Mouse (Mus musculus) limb, embryonic 14.5 days (tissue): ENCODE results near the gene Yod1. TPM values are rescaled to one million over a fixed set of nuclear protein-coding genes. Genes with fewer than 3 reads are reported as not detected.

Source experiments
- ATAC-seq: fragments of 200-750 bp; cut with Nextera tagmentation; 2 replicates; pipeline ENCODE4 v1.8.0; 2017; ENCODE audit warnings: low read depth, moderate number of reproducible peaks, moderate TSS enrichment; ENCODE audit not compliant: low FRiP score
- DNase-seq: peaks from one replicate; pipeline ENCODE4 v3.0.0-alpha.2; 2015; ENCODE audit warnings: low spot score
- H3K27ac ChIP-seq: fragments of 300-500 bp; sonication (generic); replicated peaks from 2 replicates; pipeline ENCODE4 v1.5.1; 2014; ENCODE audit warnings: low read depth, mild to moderate bottlenecking, low read length, moderate library complexity, mixed read lengths
- H3K27me3 ChIP-seq: fragments of 300-500 bp; sonication (generic); 2 replicates; pipeline ENCODE4 v1.6.1; 2014; ENCODE audit warnings: low read length, mixed read lengths; ENCODE audit not compliant: control insufficient read depth, insufficient read depth
- H3K36me3 ChIP-seq: fragments of 300-500 bp; sonication (generic); 2 replicates; pipeline ENCODE4 v1.6.1; 2014; ENCODE audit warnings: mild to moderate bottlenecking, low read length, moderate library complexity, mixed read lengths; ENCODE audit not compliant: control insufficient read depth, insufficient read depth
- H3K4me1 ChIP-seq: fragments of 300-500 bp; sonication (generic); 2 replicates; pipeline ENCODE4 v1.6.1; 2014; ENCODE audit warnings: antibody characterized with exemption, low read length, mixed read lengths; ENCODE audit not compliant: control insufficient read depth, insufficient read depth
- H3K4me2 ChIP-seq: fragments of 300-500 bp; sonication (generic); replicated peaks from 2 replicates; pipeline ENCODE4 v1.6.1; 2014; ENCODE audit warnings: low read depth, mild to moderate bottlenecking, low read length, moderate library complexity; ENCODE audit not compliant: severe bottlenecking
- H3K4me3 ChIP-seq: fragments of 300-500 bp; sonication (generic); replicated peaks from 2 replicates; pipeline ENCODE4 v1.5.1; 2014; ENCODE audit warnings: low read length
- H3K9ac ChIP-seq: fragments of 300-500 bp; sonication (generic); 2 replicates; pipeline ENCODE4 v1.6.1; 2014; ENCODE audit warnings: mild to moderate bottlenecking, low read depth, low read length, moderate library complexity; ENCODE audit not compliant: severe bottlenecking
- H3K9me3 ChIP-seq: fragments of 300-500 bp; sonication (generic); 2 replicates; pipeline ENCODE4 v1.6.1; 2016; ENCODE audit warnings: low read length; ENCODE audit not compliant: control insufficient read depth
- POLR2A ChIP-seq: fragments of 200-500 bp; IDR thresholded peaks from 2 replicates; pipeline ENCODE4 v1.8.0; 2012; ENCODE audit warnings: inconsistent platforms, mild to moderate bottlenecking, moderate library complexity, borderline replicate concordance; ENCODE audit not compliant: insufficient read depth, insufficient read length; ENCODE audit errors: extremely low read depth
- WGBS: fragments of 180-500 bp; shearing (Covaris S2); extraction: QIAGEN DNeasy Blood & Tissue Kit; methylation state at CpG from one replicate; pipeline ENCODE4 v1.1.7; 2014; 5-methylcytosine and 5-hydroxymethylcytosine counted together
- polyA plus RNA-seq, 2 experiments: library from polyadenylated mRNA; depleted of rRNA in 1 of 2; stranded (reverse) in 1 of 2; unstranded in 1 of 2; fragments of >200 nt; fragmentation: Nextera tagmentation in 1 of 2; extraction: Ambion mirVana in 1 of 2; gene quantifications; 2 replicates each; pipeline versions ENCODE4 v1.2.1 to v1.2.3; 2012 to 2014

The Yod1 gene
- polyA plus RNA-seq, 2 experiments: 2.9 to 7.2 TPM

- Histone ChIP-seq H3K36me3 (no peaks in the 10 kb centered on the region), H3K27ac (no peak overlapping the region), H3K4me1 (no peaks in the 10 kb centered on the region), H3K9ac (no peak overlapping the region), H3K4me3 (no peak overlapping the region), H3K27me3 (no peaks in the 10 kb centered on the region), H3K9me3 (no peaks in the 10 kb centered on the region), H3K4me2 (no peak overlapping the region)
- DNase-seq: no peak
- ATAC-seq: no peak
- TF ChIP-seq POLR2A: no peak
- WGBS: 89% methylated on average over 7 of the region's 7 CpGs
Measured at GRCm38 (mm10) chr1:130737916-130738315, 20.8 kb downstream of the Yod1 start.

GRCm38 (mm10) chr1:130738551-130739106, 21.5 kb downstream of the Yod1 start:
- Histone ChIP-seq H3K9me3 (no peaks in the 10 kb centered on the region), H3K4me1 (no peaks in the 10 kb centered on the region), H3K27ac (no peak overlapping the region), H3K27me3 (no peaks in the 10 kb centered on the region), H3K4me2 (no peak overlapping the region), H3K4me3 (no peak overlapping the region), H3K9ac (no peak overlapping the region), H3K36me3 (no peaks in the 10 kb centered on the region)
- TF ChIP-seq POLR2A: no peak
- ATAC-seq: no peak
- no peak for DNase-seq
- WGBS: 67% methylated on average over 3 of the region's 3 CpGs

DNA sequence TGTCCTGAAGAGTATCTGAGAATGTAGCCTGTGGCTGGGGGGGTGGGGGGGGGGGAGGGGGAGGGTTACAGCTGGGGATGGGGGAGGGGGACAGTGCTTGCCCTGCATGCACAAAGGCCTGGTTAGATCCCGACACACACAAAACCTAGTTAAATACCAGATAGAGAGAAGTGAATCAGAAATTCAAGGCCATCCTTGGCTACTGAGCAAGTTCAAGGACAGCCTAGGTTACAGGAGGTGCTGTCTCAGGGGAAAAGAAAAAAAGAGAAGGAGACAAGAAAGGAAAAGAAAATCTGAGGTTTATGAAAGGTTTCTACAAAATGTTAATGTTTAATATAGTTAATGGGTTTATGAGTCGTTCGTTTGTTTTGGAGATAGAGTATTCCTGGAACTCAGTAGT, 22.5 kb downstream of the Yod1 start:
- Histone ChIP-seq H3K4me3 (no peak overlapping the region), H3K9me3 (no peaks in the 10 kb centered on the region), H3K4me1 (no peaks in the 10 kb centered on the region), H3K36me3 (no peaks in the 10 kb centered on the region), H3K27me3 (no peaks in the 10 kb centered on the region), H3K4me2 (no peak overlapping the region), H3K27ac (no peak overlapping the region), H3K9ac (no peak overlapping the region)
- DNase-seq (no peak), ATAC-seq (no peak)
- TF ChIP-seq POLR2A: no peak
- WGBS: 84% methylated on average over 3 of the region's 3 CpGs

GRCm38 (mm10) chr1:130740227-130740648, 23.1 kb downstream of the Yod1 start:
- Histone ChIP-seq H3K4me2 (no peak overlapping the region), H3K27ac (no peak overlapping the region), H3K36me3 (no peaks in the 10 kb centered on the region), H3K9me3 (no peaks in the 10 kb centered on the region), H3K4me3 (no peak overlapping the region), H3K4me1 (no peaks in the 10 kb centered on the region), H3K9ac (no peak overlapping the region), H3K27me3 (no peaks in the 10 kb centered on the region)
- TF ChIP-seq POLR2A: no peak
- DNase-seq (no peak), ATAC-seq (no peak)
- WGBS: 54% methylated on average over 4 of the region's 4 CpGs

DNA sequence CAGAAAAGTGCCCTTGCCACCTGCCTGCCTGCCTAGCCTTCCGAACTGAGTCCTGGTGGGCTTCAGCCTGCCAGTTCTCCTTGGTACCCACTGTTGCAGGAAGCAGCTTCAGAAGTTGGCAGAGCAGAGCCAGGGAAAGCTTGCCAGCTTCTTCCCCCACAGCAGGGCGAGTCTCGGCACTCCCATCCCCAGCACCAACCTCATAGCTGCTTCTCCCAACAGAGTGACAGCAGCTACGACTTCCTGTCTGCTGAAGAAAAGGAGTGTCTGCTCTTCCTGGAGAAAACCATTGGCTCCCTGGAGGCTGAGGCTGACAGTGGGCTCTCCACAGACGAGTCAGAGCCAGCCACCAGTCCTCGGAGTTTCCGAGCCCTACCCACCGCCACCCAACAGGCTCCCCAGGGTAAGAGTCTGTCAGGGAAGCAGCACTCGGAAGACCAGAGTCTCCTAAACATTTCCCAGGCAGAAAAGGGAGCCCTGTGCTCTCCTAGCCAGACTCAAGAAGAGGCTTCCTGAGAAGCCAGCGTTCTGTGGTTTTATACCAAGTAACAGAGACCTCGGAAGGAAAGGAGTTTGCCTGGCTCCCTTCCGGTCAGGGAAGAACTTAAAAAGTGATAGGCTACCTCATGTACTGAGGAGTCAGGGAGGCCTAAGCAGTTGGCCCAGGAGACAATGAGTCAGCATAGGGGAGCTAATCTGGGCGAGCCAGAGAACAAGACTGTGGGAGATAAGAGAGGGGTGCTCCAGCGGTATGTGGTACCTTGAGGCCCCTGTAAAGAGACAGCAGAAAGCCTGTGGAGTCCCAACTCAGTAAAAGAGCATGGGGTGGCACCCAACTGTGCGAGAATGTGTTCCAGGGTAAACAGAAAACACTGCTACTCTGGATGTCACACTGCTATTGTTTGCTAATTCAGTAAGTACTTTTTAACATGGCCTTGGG, 23.9 kb downstream of the Yod1 start:
- ATAC-seq (no peak), DNase-seq (no peak)
- H3K4me1 ChIP-seq: no peaks in the 10 kb centered on the region
- H3K9ac ChIP-seq: no peak overlapping the region
- H3K27me3 ChIP-seq: no peaks in the 10 kb centered on the region
- no peak for TF ChIP-seq POLR2A
- H3K36me3 ChIP-seq: no peaks in the 10 kb centered on the region
- H3K4me3 ChIP-seq: no peak overlapping the region
- no peak overlapping the region for H3K27ac ChIP-seq
- H3K4me2 ChIP-seq: no peak overlapping the region
- no peaks in the 10 kb centered on the region for H3K9me3 ChIP-seq
- WGBS: 61% methylated on average over 15 of the region's 15 CpGs
